Mouse (Mus musculus) thymus, postnatal 36 days (tissue): Measurements from ENCODE around the gene H2-Q7.
"Not testable (repeated sequence)": the region's sequence is repeated elsewhere in the genome, so short reads cannot be mapped to it uniquely, and the experiment has no call there.

Source experiments
- DNase-seq, 2 experiments: peaks; one replicate each; pipeline ENCODE4 v3.0.0; 2022; ENCODE audit warnings: mixed read lengths in 2 of 2

H2-Q7 gene

DNA sequence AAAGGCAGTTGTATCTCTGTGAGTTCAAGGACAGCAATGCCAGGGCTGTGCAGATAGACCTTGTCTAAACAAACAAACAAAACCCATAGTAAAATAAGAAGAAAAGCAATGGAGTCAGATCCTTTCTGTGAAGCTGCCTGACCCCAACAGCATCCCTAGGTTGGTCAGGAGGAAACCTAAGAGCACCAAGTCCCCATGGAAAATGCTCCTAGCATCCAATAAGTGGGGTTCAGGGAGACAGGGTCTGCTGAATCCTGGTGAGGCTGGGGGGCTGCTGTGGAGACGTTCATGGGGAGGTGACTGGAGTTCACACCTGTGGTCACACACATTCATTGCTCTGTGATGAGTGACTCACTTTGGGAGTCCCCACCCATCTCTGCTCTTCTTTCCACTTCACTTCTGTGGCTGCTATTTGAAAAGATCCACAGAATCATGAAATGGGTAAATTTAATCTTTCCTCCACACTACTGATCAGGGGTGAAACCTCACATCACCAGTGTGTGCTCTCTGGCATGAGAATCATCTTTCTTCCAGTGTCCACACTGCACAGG is 1.5 kb upstream of the H2-Q7 start:
- not testable (repeated sequence) for DNase-seq

DNA sequence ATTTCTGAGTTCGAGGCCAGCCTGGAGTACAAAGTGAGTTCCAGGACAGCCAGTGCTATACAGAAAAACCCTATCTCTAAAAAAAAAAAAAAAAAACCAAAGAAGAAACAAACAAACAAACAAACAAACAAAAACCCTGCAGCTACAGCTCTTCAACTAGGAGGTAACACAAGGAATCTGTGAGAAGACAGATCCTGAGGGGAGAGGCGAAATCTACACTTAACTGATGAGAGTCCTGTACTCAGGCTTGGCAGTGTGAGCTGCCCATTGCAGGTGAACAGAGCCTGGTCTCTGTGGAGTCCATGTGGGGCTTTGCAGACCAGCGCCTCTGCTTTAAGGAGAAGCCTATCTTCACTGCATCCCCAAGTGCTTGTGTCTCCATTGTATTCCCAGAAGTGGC is 560 bp upstream of the H2-Q7 start:
- DNase-seq, result not testable (repeated sequence)

- not testable (repeated sequence) for DNase-seq
Observed at GRCm38 (mm10) chr17:35439295-35439747, 366 bp downstream of the H2-Q7 start.

GRCm38 (mm10) chr17:35439925-35440645 is 1.1 kb downstream of the H2-Q7 start:
- DNase-seq, result not testable (repeated sequence)

DNA sequence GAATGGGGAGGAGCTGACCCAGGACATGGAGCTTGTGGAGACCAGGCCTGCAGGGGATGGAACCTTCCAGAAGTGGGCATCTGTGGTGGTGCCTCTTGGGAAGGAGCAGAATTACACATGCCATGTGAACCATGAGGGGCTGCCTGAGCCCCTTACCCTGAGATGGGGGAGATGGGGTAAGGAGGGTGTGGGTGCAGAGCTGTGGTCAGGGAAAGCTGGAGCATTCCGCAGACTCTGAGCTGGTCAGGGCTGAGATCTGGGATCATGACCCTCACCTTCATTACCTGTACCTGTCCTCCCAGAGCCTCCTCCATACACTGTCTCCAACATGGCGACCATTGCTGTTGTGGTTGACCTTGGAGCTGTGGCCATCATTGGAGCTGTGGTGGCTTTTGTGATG is 3.4 kb downstream of the H2-Q7 start:
- DNase-seq, result not testable (repeated sequence)

DNA sequence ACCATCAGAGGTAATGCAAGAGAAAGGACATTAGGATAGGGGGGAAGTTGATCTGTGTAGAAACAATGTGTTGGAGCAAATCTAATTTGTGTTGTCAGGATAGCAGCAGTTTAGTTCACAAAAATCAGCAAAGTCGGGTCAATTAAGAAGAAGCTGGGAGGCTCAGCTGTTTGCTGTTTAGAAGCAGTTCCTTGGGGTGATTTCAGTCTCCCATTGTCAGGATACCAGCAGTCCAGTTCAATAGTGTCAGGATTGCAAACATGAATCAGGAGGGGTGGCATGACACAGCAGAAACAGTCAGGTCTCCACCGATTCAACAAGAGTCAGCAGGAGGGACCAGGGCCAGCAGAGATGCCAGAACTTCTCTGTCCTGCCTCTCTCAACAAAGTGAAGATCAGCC is 5.6 kb downstream of the H2-Q7 start:
- not testable (repeated sequence) for DNase-seq

DNA sequence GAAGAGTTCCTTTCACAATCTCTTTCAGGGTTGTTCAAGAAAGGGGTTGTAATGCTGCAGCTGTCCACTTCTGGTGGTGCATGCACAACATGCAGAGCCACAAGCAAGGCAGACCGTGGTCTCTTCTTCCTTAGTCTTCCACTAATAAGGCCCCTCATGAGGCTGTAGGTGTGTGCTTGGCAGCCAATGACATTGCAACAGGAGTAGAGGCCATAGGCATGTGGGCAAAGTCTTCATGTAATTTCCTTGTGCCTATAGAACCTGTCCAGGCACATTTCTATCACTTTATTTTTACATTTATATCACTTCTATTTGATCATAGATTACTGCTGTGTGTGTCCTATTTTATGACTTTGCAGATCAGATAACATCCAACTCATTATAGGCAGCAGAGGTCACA is 19.3 kb downstream of the H2-Q7 start:
- DNase-seq, result not testable (repeated sequence)

- DNase-seq, result not testable (repeated sequence)
Observed at GRCm38 (mm10) chr17:35460513-35461341, 21.8 kb downstream of the H2-Q7 start.

GRCm38 (mm10) chr17:35465651-35466050 is 26.7 kb downstream of the H2-Q7 start:
- DNase-seq, result peak in 1 of 2 experiments; percentile 28

GRCm38 (mm10) chr17:35468936-35469335 is 30.0 kb downstream of the H2-Q7 start:
- not testable (repeated sequence) for DNase-seq

- DNase-seq, result peak in 1 of 2 experiments; percentile 9
Observed at GRCm38 (mm10) chr17:35469842-35470751, 31.1 kb downstream of the H2-Q7 start, which contains the start of gene H2-Q10. H2-Q10 (plus strand) TSS chr17:35470089.

DNA sequence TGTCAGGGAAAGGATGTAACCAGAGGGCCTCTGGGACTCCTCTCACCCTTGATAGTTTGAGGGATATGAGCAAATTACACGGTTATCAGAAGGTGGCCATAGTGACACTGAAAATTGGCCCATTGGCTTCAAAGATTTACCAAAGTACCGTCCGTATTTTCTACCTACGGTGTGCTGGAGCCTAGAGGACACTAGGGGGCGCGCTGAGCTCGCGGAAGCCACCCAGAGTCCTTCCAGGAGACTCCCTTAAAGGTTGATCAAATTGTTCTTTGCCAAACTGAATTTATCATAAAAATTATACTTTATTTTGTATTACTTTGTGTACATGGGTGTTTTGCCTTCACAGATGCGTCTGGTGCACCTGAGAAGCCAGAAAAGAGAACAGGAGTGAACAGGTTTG is 45.1 kb downstream of the H2-Q7 start:
- peak; percentile 43 to 47 for DNase-seq

DNA sequence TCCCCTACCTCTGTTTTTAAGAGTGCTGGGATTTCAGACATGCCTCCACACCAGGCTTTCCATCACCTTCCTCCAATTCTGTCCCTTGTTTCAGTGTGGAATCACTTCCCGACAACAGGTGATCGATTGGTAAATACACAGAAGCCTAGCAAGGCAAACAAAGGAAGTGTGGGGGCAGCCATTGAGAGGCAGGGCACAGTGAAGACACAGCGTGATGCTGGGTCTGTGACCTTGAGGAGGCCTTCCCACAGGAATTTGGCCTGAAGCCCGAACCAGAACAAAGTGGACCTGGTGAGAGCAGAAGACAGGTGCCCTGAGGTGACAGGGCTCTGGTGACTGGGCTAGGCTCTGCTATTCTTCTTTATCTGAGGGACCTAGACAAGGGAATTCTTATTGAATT is 46.7 kb downstream of the H2-Q7 start:
- DNase-seq, result no peak

GRCm38 (mm10) chr17:35486726-35487125 is 47.8 kb downstream of the H2-Q7 start:
- DNase-seq, result no peak

GRCm38 (mm10) chr17:35488041-35488440 is 49.1 kb downstream of the H2-Q7 start:
- no peak for DNase-seq

GRCm38 (mm10) chr17:35490320-35490719 is 51.4 kb downstream of the H2-Q7 start:
- no peak for DNase-seq
